Mouse (Mus musculus): ENCODE results near the gene Cdc42bpb.

Cdc42bpb gene

DNA sequence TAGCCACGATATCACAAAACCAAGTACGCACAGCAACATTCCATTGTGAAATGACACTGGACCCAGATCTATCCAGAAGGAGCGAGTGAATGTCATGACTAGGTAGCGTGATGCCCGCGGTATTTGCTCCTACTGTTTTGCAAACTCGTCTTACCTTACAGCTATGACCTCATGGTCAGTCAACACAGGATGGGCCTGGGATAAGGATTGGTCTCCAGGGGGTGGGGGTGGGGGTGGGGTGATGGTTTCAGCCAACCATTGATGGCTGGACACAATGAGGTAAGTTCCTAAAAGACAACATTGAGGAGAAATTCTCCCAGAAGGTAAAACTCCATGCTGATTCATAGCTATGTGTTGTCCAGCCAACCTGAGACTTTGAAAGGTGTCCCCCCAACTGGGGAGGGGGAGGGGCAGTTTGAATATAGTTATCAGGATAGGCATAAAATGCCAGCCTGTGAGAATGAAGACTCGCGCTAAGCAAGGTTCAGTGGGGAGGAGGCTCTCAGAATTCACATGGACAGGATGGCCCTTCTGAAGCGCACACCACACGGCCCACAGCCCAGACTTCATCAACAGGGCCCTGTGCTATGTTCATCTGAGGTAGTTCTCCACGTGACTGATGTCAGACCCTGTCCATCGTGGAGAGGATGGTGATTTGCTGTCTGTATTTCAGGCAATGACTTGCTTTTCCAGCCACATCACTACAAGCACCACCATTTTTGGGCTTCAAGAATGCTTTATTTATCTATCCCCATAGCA is 8.5 kb upstream of the Cdc42bpb start:
- no peak for DNase-seq

DNA sequence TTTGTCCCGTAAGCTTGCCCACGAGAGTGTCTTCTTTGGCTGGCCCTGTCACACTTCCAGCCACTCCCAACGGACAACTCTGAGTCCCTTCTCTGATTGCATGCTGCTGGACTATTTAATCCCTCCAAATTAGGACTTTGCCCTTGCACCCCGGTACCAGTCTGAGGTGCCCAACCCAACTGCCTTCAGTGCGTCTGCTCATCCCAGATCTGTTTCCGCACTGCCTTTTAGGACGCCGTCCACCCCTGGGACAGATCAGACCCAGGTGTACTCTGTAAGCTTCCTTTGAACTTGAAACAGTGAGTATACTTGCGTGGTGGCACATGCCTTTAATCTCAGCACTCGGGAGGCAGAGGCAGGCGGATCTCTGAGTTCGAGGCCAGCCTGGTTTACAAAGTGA is 1.3 kb upstream of the Cdc42bpb start:
- DNase-seq, result no peak

DNA sequence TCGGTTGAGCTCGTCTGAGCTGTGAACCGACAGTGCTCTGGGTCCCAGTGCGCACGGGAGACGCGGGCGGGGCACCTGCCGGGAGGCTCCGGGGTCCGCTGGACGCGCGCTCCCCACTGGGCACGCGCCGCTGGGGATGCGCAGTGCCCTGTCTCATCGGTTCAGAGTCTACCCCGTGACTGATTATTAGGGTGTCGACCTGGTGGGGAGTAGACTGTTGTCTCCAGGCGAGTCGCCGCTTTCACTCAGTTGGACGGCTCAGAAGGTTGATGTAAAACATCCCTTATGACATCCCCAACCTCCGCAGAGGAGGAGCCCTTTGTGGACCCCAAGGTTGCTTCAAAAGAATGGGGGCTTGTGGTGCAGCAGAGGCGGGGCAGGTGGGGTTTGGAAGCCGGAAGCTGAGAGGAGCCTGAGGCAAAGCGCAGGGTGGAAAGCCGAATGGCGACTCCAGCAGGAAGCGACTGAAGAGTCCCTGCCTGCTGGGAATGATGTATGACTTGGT is 520 bp upstream of the Cdc42bpb start:
- DNase-seq, result no peak

DNA sequence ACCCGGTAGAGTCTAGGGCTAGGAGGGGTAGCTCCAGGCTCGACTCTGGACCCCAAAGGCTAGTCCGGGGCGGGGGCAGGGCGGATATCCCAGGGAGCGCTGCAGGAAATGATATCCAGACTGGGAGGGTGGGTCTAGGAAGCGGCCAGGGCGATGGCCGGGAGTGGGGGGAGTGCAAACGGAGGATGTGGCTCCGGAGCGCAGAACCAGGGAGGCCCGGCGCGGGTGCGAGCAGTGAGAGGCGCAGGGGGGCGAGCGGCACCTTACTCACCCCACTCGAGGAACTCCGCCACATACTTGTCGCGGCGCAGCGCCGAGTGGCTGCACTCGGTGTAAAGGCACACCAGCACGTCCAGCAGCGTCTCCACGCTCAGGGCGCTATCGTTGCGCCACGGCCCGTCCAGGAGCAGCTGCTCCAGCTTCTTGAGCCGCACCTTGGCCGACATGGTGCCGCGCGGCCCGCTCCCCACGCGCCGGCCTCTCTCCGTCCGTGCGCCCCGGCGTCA is 639 bp downstream of the Cdc42bpb start:
- DNase-seq, result no peak

DNA sequence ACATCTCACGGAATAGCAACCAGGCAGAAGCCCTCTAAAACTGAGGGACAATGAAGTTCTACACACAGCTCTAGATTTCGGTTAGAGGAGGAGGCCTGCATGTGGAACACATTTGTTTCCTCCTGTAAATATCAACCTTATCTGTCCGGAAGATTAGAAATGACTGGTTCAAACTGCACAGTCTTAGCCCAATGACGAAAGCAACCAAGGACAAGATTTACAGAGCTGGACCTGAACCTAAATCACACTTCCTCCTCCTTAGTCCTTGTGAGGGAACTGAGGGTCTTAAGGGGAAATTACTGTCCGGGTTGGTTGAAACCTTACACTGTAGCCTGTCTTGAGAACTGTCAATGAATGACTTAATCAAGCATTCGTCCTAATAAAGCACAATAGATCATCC is 1.5 kb downstream of the Cdc42bpb start:
- no peak for DNase-seq

DNA sequence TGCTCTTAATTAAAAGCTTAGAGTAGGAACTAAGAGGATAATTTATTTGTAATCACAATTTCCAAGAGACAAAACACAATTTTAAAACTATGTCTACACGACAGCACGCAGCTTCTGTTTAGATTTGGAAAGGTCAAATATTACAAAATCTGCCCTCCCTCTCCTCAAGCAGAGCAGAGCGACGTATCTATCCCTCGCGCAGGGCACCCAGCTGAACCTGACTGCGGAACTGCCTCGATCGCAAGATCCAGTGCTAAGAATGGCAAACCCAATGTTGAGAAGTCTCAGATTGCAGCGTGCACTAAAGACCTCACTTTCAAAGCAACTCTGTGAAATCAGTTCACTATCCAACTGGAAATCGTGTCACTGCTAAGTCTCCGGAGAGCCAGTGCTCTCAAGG is 2.0 kb downstream of the Cdc42bpb start:
- DNase-seq, result no peak

DNA sequence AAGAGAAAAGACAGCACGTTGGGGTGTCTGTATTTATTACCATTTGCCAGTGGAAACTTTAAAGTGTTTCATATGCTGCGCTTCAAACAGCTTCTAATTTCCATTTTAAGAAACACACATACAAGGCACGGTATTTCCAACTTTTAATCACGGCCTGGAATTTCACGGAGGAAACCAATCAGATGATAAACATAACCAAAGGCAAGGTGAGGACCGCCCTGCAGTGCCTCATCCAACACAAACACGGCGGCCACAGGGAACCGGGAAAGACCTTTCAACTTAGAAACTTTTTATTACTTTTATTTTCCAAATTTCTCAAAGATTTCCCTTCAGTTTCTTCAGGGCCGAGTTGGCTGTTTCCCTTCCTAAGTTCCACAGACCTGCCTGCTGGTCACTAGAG is 2.8 kb downstream of the Cdc42bpb start:
- DNase-seq, result no peak

DNA sequence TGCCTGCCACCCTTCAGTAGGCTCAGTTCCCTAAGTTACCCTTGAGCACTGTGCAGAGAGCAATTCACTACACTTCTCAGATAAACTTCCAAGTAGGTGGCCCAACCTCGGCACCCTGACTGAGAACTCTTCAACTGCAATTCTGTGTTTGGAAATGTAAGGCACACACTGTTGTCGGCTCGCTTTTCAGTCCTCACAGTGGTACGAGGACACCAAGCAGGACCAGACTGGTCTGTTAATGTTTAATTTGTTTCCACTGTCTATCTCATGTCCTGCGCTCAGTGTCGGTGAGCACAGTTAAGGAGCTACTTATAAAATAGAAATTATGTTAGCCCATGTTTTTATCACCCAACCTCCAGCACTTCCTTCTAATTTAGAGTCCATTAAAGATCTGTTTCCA is 4.1 kb downstream of the Cdc42bpb start:
- DNase-seq, result no peak

DNA sequence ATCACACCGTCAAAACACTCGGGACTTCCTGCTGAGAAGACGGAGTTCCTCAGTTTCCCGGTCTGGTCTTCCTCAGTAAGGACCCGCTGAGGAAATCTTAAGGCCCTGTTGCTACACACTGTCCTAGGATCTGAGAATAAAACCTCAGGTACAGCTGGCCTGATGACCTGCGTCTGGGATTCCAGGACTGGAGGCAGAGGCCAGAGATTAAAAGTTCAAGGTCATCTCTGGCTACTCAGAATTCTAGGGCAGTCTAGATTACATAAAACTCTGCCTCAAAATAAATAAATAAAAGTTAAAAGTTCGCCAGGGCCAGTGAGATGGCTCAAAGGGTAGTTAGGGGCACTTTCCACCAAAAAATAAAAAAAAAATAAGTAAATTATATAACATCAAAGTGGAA is 5.6 kb downstream of the Cdc42bpb start:
- no peak for DNase-seq

DNA sequence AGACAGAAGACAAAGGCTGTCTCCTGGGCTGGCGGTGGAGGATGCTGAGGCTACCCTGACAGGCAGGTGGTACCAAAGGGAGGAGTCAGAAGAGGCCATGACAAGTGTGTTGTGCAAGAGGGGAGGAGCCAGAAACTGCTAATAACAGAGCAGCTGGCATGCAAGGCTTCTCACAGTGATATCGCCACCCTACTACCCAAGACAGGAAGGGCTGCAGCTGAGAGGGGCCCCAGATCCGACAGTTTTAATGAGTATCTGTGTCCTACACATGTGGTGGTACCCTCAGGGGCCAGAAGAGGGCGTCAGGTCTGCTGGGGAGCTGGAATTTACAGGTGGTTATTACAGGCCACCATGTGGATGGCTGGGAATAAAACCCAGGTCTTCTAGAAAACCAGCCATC is 7.3 kb downstream of the Cdc42bpb start:
- DNase-seq, result no peak

DNA sequence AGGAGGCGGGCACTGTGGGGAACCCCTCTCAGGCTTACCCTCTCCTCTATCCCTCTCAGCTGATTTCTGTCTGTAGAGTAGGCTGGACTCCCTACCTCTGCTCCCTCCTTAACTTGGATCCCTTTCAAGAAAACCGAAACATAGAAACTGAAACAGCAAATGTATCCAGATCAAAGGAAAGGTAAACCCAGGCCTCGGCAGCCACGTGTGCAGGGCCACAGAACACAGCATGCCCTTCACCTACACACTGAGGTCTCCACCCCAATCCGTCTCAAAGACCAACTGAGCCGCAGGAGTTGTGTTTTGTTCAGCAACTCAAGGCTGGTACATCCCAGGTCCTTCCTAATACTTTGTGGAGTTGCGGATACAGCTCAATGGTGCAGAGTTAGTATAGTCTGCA is 10.5 kb downstream of the Cdc42bpb start:
- DNase-seq, result no peak

DNA sequence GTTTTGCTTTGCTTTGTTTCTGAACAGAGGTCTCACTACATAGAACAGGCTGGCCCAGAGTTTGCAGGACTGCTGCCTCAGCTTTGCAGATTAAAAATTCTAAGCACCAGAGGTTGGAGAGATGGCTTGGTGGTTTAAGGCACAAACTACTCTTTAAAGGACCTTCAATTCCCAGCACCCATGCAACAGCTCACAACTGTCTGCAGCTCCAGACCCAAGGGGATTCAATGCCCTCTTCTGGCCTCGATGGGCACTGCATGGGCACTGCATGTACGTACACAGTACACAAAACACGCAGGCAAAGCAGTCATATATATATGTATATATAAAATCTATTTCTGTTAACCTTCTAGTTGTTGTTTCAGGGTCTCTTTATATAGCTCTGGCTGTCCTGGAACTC is 13.3 kb downstream of the Cdc42bpb start:
- DNase-seq, result no peak

DNA sequence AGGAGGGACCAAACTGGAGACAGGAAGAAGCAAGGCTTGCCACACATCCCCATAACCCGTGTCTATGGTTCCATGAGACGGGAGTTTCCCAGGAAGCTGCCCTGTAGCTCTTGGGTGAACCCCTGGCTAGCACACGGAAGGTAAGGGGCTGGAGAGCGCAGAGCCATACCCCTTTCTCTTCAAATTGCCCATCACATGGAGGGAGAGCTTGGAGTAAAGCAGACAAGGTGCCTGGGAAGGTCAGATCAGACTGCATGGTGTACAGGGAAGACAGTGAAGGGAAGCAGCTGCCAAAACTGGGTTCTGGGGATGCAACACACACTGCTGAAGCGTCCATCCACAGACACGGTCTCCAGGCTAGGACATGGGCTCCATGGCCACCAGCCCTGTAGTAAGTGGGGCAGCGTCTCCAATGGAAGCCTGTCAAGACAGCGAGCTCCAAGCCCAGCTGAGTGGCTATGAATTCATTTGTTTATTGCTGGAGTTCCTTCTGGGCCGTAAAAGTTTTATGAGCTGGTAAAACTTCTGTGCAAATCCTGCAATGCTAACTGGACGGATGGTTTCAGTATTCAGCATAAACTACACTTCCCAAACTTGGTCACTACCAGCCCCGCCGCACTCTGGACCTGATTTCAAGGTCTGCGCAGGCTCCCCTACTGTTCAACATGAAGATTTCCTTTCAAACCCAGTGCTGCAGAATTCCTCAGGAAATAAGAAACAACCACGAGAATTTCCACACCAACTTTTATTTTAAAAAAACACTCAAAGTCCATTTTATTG is 16.0 kb downstream of the Cdc42bpb start:
- DNase-seq, result no peak

DNA sequence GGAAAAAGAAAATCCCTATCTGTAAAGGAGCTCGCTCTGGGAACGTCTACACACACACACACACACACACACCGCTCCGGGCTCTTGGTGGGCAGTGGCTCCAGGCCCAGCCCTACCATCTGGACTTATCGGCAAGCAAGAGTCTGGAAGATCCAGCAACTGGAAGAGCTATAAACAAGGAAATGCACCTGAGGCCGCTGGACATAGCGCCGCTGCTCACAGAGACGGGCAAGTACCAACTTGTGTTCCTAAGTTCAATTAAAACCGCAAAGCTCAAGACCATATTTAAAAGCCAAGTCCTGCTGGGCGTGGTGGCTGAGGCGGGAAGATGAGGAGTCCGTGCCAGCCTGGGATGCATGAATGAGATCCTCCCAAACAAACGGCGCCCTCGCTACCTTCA is 16.8 kb downstream of the Cdc42bpb start:
- DNase-seq, result no peak

DNA sequence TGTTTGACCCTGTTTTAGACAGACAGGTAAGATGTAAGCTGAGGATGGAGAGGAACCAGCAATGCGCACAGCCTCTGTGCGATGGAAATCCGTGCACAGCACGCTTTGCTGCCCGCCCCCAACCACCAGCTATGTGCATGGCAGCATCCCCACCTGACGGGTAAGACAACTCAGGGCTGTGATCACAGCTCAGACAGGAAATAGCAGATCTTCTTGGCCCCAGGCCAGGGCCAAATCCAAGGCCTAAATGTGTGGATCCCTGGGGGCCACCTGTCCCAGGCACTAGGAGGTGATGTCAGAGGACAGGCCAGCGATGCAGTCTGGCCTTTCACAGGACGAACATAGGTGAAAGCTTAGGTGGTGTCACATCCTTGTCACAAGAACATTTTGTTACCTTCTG is 21.3 kb downstream of the Cdc42bpb start:
- DNase-seq, result no peak

DNA sequence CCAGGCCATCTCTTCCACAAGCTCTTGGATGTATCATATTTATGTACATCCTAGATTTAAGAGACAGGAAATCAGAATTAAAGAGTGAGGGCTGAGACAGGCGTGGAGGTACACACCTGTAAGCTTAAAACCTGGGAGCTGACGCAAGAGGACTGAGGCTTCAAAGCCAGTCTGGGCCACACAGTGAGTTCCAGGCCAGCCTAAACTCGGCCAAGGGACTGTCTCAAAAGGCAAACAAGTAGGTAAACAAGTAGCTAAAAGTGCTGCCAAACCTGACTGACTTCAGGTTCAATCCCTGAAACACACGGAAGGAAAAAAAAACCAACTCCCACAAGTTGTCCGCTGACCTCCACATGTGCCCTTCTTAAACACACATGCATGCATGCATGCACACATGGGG is 23.4 kb downstream of the Cdc42bpb start:
- no peak for DNase-seq

DNA sequence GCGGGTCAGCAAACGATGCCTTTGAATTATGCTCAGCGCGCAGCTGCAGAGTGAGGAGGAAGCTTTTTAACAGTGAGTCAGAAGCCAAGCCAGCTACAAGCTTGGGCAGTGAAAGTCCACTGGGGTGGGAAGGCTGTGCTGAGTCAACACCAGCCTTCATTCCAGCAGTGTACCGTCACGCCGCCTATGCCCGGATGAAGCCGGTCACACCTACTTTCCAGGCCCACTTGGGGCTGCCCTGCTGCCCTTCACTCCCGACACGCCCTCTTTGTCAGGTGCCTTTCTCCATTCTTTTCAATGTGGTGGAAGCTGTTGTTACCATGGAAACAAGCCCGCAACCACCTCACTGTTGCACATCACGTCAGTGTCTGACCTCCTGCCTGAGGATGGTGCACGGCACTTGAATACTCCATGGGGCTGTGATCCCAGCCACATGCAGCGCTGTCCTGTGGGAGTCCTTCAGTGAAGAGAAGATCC is 24.0 kb downstream of the Cdc42bpb start:
- DNase-seq, result no peak

DNA sequence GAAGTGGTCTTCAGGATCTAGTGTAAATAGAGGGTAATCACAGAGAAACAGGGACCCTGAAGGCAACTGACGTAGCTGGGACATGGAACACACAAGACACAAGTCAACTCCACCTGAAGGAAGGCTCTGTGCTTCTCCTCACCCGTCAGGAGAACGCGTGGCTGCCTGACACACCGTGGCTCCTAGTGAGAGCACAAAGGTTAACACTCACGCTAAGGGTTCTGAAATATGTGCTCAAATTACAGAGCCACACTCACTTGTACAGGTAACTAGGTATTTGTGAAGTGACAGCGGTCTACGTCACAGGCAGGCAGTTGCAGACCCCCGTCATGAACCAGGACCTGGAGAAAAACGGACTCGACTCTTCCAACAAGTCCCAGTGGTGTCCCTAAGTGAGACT is 24.5 kb downstream of the Cdc42bpb start:
- no peak for DNase-seq

DNA sequence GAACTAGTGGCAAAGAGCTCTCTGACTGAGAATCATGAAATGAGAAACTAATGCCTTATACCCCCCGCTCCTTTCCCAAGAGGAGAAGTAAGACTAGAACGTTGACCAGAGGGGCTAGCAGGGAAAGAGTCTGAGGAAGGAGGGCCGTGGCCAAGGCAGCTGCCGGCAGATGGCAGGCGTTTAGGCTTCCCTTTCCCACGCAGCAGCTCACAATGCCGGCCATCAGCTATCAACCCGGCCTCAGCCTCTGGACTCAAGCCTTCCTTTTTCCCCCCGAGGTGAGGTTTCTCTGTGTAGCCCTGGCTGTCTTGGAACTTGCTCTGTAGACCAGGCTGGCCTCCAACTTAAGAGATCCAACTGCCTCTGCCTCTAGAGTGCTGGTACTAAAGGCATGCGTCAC is 25.0 kb downstream of the Cdc42bpb start:
- DNase-seq, result no peak

DNA sequence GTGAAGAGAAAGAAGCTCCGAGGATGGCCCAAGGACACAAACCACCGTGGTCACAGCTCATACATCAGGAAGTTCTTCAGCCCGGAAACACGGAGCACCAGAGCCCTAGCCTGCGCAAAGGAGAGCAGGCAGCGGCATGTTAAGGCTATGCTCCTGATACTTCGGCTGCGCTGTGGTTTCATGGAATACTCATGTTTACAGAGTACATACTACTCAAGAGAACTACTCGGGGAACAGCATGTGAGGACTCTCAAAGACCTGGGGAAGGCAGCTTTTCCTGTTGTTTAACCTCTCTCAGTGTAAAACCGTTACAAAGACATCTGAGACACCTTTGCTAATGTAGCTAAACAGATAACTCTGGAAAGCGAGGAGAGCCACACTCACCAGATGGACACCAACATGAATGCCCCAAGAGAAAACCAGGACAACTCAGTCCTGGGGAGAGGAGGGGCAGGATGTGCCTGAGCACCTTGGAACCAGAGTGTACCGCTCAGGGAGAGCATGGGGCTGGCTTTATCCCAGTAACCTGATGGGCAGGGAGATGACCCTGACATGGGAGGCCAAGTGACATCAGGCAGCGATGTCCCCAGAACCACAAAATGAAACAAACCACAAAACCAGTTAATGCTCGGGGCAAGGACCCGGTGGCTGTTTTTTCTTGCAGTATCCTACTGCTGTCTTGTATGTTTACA is 27.8 kb downstream of the Cdc42bpb start:
- no peak for DNase-seq

DNA sequence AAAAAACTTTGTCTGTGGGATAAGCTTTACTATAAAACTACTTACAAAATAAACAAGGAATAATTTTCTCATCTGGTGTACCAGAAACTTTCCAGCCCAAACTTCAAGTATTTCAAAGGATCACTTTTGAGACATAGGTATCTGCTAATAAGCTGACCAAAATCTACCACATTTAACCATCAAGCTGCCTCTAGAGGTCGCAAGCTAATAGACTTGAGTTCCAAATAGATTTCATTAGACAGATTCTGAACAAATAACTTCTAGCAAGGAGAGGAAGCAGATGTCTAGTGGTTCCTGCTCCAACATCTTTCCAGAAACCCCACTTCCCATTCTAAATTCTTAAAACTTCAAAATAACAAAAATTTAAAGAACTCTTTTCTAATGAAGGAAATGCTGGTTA is 33.6 kb downstream of the Cdc42bpb start:
- no peak for DNase-seq

DNA sequence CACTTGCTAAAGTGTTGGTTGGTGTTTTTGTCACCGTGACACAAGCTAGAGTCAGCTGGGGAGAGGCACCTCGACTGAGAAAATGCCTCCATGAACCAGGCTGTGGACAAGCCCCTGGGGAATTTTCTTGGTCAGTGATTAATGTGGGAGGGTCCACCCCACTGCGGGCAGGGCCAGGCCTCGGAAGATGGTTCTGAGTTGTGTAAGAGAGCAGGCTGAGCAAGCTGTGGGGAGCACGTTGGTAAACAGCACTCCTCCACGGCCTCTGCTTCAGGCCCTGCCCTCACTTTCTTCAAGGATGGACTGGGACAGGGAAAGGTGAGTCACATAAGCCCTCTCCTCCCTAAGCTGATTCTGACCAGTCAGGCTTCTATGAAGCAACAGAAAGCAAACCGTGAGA is 36.8 kb downstream of the Cdc42bpb start:
- DNase-seq, result no peak

DNA sequence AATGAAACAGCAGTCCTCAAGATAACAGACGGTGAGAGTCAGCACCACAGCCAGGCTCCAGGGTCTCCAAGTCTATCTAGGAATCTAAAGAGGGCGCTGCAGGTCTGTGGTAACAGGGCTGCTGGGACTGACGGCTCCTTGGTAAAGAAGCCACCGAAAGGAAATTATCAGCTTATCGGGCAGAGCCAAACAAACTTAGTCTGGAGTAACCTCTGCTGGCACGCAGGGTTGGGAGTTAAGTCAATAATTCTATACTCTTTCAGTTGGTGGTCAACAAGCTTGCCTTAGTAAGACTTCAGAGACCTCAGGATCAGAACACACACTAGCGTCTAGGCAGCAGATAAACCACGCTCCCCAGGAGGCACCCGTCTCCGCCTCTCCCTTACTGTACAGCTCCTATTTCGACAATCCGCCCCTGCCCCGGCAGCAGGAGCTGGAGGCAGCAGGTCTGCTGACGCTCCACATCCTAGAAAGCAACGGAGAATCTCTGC is 39.6 kb downstream of the Cdc42bpb start:
- no peak for DNase-seq
